Mouse (Mus musculus): ENCODE measurements at regions not wholly inside any gene's neighbourhood (a gene's known extent, or its start where the extent isn't known, plus 50 kb on each side); places are given as distances from the start of the nearest gene placed in this dataset.

DNA sequence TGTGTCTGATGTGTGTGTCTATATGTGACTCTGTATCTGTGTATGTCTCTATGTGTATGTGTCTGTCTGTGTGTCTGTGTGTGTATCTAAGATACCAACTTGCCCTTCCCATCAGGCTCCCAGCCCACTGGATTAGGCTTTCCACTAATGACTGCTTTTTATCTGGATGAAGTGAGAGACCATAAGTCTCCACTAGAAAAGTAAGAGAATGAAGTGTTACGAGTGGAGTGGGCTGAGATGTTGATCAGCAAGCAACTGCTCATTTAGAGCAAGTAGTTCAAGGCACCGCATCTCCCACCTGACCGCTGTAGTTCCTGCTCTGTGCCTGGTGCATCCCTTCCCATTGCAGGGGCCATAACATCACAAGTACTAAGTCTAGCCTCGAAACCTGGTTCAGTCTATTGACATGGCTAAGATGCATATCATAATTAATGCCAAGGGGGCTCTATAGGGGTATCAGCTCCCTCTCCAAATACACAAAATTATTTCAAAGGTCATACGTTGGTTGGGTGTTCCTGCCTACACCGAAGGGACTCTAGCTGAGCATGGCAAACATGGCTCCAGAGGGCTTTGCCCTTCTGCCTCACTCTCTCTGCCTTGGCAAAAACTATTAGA, 173.5 kb downstream of the Ifng start:
- TF ChIP-seq TAL1 (conservative IDR thresholded peaks at IDR 0.05; ENCODE audit: low read depth, low read length) (no peak), GATA1 (IDR thresholded peaks at IDR 0.05; ENCODE audit: borderline replicate concordance, low read length) (no peak), CTCF (IDR thresholded peaks at IDR 0.05; ENCODE audit: low read depth, low read length) (no peak)

Measured in G1E (cell line).